Mouse (Mus musculus): ENCODE measurements around the gene Ptprk. TPM values are rescaled to one million over a fixed set of nuclear protein-coding genes. Genes with fewer than 3 reads are reported as not detected.

The Ptprk gene
- polyA plus RNA-seq, 1 experiment from 2014 or later = 26.4 TPM

DNA sequence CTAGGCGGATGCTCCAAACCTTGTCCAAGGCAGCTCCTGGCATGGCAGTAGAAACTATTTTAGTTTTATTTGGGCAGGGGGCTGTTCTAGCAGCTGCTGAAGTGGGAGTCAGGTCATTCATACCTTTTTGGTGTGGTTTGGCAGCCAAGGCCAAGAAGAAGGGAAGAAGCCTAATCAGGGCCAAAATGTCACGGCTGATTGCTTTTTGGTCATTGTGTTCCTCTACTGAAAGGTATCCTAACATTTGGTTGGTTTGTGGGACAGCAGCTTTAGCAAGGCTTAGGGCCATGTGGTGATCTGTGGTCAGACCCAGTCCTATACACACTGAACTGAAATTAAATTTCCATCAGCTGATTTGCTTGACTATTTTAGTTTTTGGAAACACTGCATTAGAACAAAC, 6.6 kb downstream of the Ptprk start:
- Histone ChIP-seq H3K27me3 (no peaks in the 10 kb centered on the region), H3K9ac (no peak overlapping the region), H3K36me3 (no peaks in the 10 kb centered on the region), H3K9me3 (replicated peaks) (no peaks in the 10 kb centered on the region), H3K4me3 (replicated peaks) (no peak overlapping the region), H3K27ac (replicated peaks) (no peak overlapping the region), H3K4me1 (0 out of 2 replicates have a peak, but pooled peaks cover 4% of the 10 kb centered on the region), H3K4me2 (replicated peaks) (no peak overlapping the region)
- 93% methylated on average over 2 of the region's 2 CpGs for WGBS
- ATAC-seq (ENCODE audit: insufficient number of reproducible peaks, low FRiP score, low TSS enrichment, low read depth) = no peak

DNA sequence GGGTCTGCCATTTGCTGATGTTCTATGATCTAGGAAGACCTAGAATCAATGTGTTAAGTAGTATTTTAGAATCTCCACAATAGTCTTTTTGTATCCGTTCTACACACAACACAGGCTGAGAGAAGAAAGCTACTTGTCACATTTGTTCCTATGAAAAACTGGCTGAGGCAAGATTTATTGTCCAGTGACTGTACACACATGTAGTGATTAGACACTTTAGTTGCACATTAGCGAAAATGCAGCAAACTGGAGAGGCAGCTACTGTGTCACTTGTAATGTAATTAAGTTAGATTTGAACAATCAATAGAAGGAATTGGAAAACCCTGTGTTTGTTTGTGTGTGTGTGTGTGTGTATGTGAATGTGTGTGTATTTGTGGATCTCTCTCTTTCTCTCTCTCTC, 8.6 kb downstream of the Ptprk start:
- no peak overlapping the region for H3K4me3 ChIP-seq (replicated peaks)
- no peaks in the 10 kb centered on the region for H3K27me3 ChIP-seq
- 75% methylated on average over 2 of the region's 2 CpGs for WGBS
- ATAC-seq (ENCODE audit: insufficient number of reproducible peaks, low FRiP score, low TSS enrichment, low read depth) = no peak
- no peak overlapping the region for H3K9ac ChIP-seq
- H3K4me1 ChIP-seq = no peaks in the 10 kb centered on the region
- H3K27ac ChIP-seq (replicated peaks) = no peak overlapping the region
- H3K4me2 ChIP-seq (replicated peaks) = no peak overlapping the region
- no peaks in the 10 kb centered on the region for H3K36me3 ChIP-seq
- no peaks in the 10 kb centered on the region for H3K9me3 ChIP-seq (replicated peaks)

DNA sequence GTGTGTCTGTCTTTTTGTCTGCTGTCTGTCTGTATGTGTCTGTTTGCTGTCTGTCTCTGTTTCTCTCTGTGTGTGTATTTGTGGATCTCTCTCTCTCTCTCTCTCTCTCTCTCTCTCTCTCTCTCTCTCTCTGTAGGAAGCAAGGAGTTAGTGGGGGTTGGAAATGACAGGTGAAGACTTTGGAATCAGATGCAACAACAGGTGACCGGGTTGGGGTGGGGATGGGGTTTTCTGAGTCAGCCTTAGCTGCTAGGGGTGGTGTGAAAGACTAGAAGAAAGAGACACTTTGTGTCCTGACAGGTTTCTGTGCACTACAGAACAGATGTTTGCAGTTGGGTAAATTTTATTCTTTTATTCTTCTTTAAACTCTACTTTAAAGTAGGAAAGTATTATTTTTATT, 9.0 kb downstream of the Ptprk start:
- no peaks in the 10 kb centered on the region for H3K36me3 ChIP-seq
- no peak overlapping the region for H3K4me3 ChIP-seq (replicated peaks)
- H3K4me2 ChIP-seq (replicated peaks) = no peak overlapping the region
- H3K27ac ChIP-seq (replicated peaks) = no peak overlapping the region
- H3K27me3 ChIP-seq = no peaks in the 10 kb centered on the region
- ATAC-seq (ENCODE audit: insufficient number of reproducible peaks, low FRiP score, low TSS enrichment, low read depth) = no peak
- H3K9ac ChIP-seq = no peak overlapping the region
- H3K4me1 ChIP-seq = no peaks in the 10 kb centered on the region
- no peaks in the 10 kb centered on the region for H3K9me3 ChIP-seq (replicated peaks)
- 44% methylated on average over 1 of the region's 1 CpGs for WGBS

DNA sequence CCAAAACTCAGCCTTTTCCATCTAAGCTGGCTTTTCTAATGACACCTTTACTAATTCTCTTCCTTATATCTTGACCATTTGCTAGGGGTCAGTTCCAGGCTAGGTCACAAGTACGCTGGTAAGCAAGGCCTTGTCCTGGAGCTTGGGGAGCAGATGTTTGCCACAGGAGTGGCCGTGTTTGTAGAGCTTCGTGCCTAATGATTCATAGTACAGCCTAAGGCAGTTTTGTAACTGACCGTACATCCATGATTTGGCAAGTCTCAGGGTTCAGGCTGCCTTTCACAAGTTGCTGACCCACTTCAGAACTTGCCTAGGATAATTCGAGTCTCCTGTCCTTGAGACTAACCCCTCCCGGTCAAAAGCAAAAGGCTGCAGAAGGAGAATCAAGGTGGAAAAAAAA, 12.7 kb downstream of the Ptprk start:
- H3K27me3 ChIP-seq = no peaks in the 10 kb centered on the region
- no peak overlapping the region for H3K4me3 ChIP-seq (replicated peaks)
- H3K9ac ChIP-seq = no peak overlapping the region
- WGBS = 55% methylated on average over 6 of the region's 6 CpGs
- no peaks in the 10 kb centered on the region for H3K4me1 ChIP-seq
- no peak for ATAC-seq (ENCODE audit: insufficient number of reproducible peaks, low FRiP score, low TSS enrichment, low read depth)
- H3K36me3 ChIP-seq = no peaks in the 10 kb centered on the region
- H3K27ac ChIP-seq (replicated peaks) = no peak overlapping the region
- H3K4me2 ChIP-seq (replicated peaks) = no peak overlapping the region
- no peaks in the 10 kb centered on the region for H3K9me3 ChIP-seq (replicated peaks)

DNA sequence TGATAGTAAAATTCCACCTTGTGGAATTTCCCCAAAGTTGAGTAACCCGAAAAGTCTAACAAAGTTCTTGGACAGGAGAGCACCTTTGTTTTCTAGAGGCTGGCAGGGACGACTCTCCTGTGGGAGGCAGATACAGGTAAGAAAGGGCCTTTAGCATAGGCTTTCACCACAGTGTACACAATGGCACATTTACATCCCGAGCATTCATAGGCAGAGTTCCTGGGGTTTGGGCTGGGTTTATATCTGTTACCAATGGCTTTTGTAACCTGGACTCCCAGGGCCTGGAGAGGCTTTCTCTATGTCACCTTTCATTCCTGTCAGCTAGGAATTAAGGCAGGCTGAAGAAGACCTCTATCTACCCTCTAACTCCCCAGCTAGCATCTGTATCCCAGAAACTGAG, 13.1 kb downstream of the Ptprk start:
- no peaks in the 10 kb centered on the region for H3K9me3 ChIP-seq (replicated peaks)
- ATAC-seq (ENCODE audit: insufficient number of reproducible peaks, low FRiP score, low TSS enrichment, low read depth) = no peak
- H3K27me3 ChIP-seq = no peaks in the 10 kb centered on the region
- H3K36me3 ChIP-seq = no peaks in the 10 kb centered on the region
- no peak overlapping the region for H3K27ac ChIP-seq (replicated peaks)
- H3K9ac ChIP-seq = no peak overlapping the region
- H3K4me2 ChIP-seq (replicated peaks) = no peak overlapping the region
- H3K4me3 ChIP-seq (replicated peaks) = no peak overlapping the region
- WGBS = 65% methylated on average over 3 of the region's 3 CpGs
- H3K4me1 ChIP-seq = no peaks in the 10 kb centered on the region

DNA sequence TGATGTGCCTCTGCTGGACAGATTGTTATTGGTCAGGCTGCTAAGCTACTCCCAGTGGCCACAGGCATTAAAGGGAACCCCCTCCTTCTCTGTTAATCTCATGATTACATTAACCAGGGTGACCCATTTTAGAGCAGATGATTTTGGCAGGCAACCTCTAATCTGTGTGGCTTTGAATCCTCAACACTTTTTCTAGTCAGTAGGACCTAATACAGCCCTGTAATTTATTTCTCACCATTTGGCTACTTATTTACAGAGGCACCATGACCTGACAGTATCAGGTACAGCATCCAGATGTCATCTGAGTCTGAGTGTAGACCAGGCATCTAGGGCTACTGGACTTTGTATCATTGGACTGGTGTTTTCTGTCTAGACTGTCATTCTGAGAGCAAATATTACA, 21.4 kb downstream of the Ptprk start:
- no peak overlapping the region for H3K4me3 ChIP-seq (replicated peaks)
- H3K27ac ChIP-seq (replicated peaks) = no peak overlapping the region
- H3K4me1 ChIP-seq = no peaks in the 10 kb centered on the region
- H3K9me3 ChIP-seq (replicated peaks) = no peaks in the 10 kb centered on the region
- no peaks in the 10 kb centered on the region for H3K27me3 ChIP-seq
- ATAC-seq (ENCODE audit: insufficient number of reproducible peaks, low FRiP score, low TSS enrichment, low read depth) = no peak
- H3K9ac ChIP-seq = no peak overlapping the region
- H3K4me2 ChIP-seq (replicated peaks) = no peak overlapping the region
- H3K36me3 ChIP-seq = no peaks in the 10 kb centered on the region

DNA sequence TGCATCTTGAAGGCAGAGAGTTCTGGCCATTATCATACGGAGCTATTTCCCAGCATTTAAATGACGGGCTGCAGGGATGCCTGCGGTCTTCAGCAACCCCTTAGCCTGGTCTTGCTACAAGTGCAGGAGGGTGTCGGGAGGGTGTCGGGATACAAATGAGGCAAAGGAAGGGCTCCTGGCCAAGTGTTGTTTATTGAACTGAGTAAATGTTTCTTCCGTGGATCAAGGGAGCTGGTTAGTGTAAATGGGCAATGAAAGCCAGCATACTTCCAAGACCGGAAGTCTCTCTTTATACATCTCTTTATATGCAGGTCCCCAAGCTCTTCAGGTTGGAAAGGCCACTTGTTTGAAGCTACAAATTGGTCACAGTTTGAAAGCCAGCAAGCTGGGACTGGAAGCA, 23.0 kb downstream of the Ptprk start:
- no peaks in the 10 kb centered on the region for H3K36me3 ChIP-seq
- no peak overlapping the region for H3K27ac ChIP-seq (replicated peaks)
- no peaks in the 10 kb centered on the region for H3K27me3 ChIP-seq
- no peak overlapping the region for H3K4me3 ChIP-seq (replicated peaks)
- no peaks in the 10 kb centered on the region for H3K9me3 ChIP-seq (replicated peaks)
- no peak for ATAC-seq (ENCODE audit: insufficient number of reproducible peaks, low FRiP score, low TSS enrichment, low read depth)
- WGBS = 70% methylated on average over 7 of the region's 7 CpGs
- H3K9ac ChIP-seq = no peak overlapping the region
- no peak overlapping the region for H3K4me2 ChIP-seq (replicated peaks)
- no peaks in the 10 kb centered on the region for H3K4me1 ChIP-seq

DNA sequence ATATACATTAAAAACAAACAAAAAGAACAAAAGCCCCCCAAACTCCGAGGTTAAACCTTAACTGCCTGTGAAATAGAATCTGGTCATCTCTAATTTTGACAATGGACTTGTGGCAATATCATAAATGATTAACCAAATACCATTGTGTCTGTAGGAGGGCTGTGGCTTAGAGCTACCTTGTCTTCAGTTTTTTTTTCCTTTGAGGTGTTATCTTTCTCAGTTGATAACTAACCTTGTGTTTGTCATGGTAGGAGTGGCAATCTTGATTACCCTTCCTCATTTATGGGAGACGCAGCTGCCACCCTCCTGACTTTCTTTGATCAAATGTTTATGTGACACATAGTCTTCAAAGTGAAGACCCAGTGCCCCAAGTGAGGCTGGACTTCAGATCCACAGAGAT, 24.3 kb downstream of the Ptprk start:
- H3K27ac ChIP-seq (replicated peaks) = no peak overlapping the region
- no peak for ATAC-seq (ENCODE audit: insufficient number of reproducible peaks, low FRiP score, low TSS enrichment, low read depth)
- H3K27me3 ChIP-seq = no peaks in the 10 kb centered on the region
- H3K9ac ChIP-seq = no peak overlapping the region
- WGBS = 80% methylated on average over 2 of the region's 2 CpGs
- no peaks in the 10 kb centered on the region for H3K4me1 ChIP-seq
- no peak overlapping the region for H3K4me3 ChIP-seq (replicated peaks)
- H3K4me2 ChIP-seq (replicated peaks) = no peak overlapping the region
- no peaks in the 10 kb centered on the region for H3K9me3 ChIP-seq (replicated peaks)
- H3K36me3 ChIP-seq = no peaks in the 10 kb centered on the region

DNA sequence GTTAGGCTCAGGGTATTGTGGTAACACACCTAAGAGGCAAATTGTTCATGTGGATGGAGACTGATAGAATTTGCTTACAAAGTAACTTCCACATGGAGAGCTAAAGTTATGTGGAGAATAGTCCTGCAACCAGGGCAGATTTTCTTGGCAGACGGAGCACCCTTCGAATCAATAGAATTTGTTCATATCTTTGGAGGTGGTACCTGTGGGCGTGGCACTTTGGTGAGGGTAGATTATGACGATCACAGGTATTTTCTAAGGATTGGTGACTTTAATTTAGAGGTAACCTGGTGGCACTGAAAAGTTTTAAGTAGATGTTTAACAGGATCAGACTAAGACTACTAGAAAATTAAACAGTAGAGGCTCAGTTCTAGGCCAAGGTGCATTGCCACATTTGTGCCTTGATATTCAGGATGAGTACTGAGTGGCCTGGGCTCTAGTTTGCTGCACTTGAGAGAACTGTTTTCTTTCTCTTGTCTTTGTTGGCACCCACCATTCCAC, 28.8 kb downstream of the Ptprk start:
- Histone ChIP-seq H3K9me3 (replicated peaks) (no peaks in the 10 kb centered on the region), H3K36me3 (no peaks in the 10 kb centered on the region), H3K27me3 (no peaks in the 10 kb centered on the region), H3K4me2 (replicated peaks) (no peak overlapping the region), H3K4me3 (replicated peaks) (no peak overlapping the region), H3K4me1 (no peaks in the 10 kb centered on the region), H3K9ac (no peak overlapping the region), H3K27ac (replicated peaks) (no peak overlapping the region)
- no peak for ATAC-seq (ENCODE audit: insufficient number of reproducible peaks, low FRiP score, low TSS enrichment, low read depth)
- WGBS = 82% methylated on average over 4 of the region's 4 CpGs

DNA sequence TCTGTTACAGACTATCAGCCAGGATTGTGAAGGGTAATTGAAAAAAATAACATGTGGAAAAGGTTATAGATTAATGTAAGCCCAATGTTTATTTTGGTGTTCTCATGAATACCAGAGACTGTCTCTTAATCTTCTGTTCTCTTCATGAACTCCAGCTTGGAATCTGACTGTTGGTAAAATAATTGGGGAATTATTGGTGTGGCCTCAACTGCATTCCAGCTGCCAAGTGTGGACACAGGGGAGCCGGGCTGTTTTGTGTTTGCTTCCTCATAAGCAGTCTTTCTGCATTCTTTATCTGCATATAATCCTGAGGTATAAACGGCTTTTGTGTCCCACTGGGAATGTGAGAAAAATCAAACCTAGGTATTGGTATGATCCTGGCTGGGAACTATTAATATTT, 29.3 kb downstream of the Ptprk start:
- no peak overlapping the region for H3K4me2 ChIP-seq (replicated peaks)
- no peaks in the 10 kb centered on the region for H3K9me3 ChIP-seq (replicated peaks)
- H3K4me1 ChIP-seq = no peaks in the 10 kb centered on the region
- H3K27ac ChIP-seq (replicated peaks) = no peak overlapping the region
- no peak overlapping the region for H3K9ac ChIP-seq
- 23% methylated on average over 2 of the region's 2 CpGs for WGBS
- H3K36me3 ChIP-seq = no peaks in the 10 kb centered on the region
- H3K4me3 ChIP-seq (replicated peaks) = no peak overlapping the region
- no peaks in the 10 kb centered on the region for H3K27me3 ChIP-seq
- no peak for ATAC-seq (ENCODE audit: insufficient number of reproducible peaks, low FRiP score, low TSS enrichment, low read depth)

DNA sequence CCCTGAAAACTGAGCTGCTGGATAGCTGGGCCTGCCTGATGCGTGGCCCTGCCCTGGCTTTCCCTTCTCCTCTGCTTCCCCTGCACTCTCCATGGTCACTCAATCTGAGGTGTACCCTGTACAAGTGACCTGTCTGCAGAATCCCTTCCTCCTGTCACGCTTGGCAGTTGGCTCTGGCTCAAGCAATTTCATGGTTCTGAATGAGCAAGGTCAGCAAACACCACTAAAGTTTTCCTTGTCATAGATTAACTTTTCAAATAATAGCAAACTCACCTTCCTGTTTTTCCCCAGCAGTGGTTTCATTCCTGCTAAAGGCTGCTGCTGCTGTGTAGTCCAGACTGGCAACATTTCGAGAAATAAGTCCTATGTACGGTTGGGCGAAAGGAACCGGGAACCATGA, 30.6 kb downstream of the Ptprk start:
- Histone ChIP-seq H3K9me3 (replicated peaks) (no peaks in the 10 kb centered on the region), H3K9ac (no peak overlapping the region), H3K4me2 (replicated peaks) (no peak overlapping the region), H3K27ac (replicated peaks) (no peak overlapping the region), H3K36me3 (no peaks in the 10 kb centered on the region), H3K27me3 (no peaks in the 10 kb centered on the region), H3K4me3 (replicated peaks) (no peak overlapping the region), H3K4me1 (no peaks in the 10 kb centered on the region)
- ATAC-seq (ENCODE audit: insufficient number of reproducible peaks, low FRiP score, low TSS enrichment, low read depth) = no peak
- 81% methylated on average over 6 of the region's 6 CpGs for WGBS

DNA sequence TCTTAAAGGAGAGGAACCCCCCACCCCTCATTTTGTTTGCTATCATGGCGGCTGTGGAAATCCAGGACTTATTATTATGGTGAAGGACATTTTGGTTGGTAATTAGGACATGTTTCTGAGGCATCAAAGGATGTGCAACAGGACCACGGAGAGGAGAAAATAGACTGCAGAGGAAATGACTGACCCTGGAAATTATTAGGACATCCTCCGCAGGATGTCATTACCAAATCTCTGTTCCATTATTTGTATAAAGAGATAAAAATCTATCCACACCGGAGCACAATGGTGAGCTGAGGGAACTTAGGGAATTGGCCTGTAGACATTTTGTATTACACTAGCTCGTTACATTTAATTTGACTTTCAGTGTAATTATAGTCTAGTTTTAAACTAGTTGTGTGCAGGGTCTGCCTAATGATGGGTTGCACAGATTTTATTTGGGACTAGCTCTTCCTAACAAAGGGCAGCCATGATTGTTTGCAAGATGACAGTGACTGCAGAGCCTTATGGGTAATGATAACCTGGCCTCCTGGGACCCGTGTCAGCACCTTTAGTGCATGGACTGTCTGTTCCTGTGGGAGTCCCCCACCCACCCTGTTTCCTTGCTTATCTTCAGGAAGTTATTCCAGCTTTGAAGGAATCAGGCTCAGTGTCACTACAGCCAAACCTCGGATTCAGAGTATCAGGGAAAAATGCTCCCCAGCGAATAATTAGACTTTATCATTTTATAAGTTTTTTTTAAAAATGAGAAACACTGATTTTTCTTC, 38.4 kb downstream of the Ptprk start:
- 65% methylated on average over 8 of the region's 8 CpGs for WGBS
- no peak overlapping the region for H3K4me3 ChIP-seq (replicated peaks)
- H3K27me3 ChIP-seq = no peaks in the 10 kb centered on the region
- no peak overlapping the region for H3K9ac ChIP-seq
- H3K4me1 ChIP-seq = no peaks in the 10 kb centered on the region
- H3K9me3 ChIP-seq (replicated peaks) = no peaks in the 10 kb centered on the region
- ATAC-seq (ENCODE audit: insufficient number of reproducible peaks, low FRiP score, low TSS enrichment, low read depth) = no peak
- H3K36me3 ChIP-seq = no peaks in the 10 kb centered on the region
- H3K4me2 ChIP-seq (replicated peaks) = no peak overlapping the region
- no peak overlapping the region for H3K27ac ChIP-seq (replicated peaks)

Measured in embryonic facial prominence, embryonic 15.5 days (tissue).